Mouse (Mus musculus) heart, postnatal 0 days (tissue): ENCODE data around the gene Emc3.

ENCODE experiments used
- CTCF ChIP-seq: IDR thresholded peaks from 2 replicates; pipeline ENCODE4 v1.5.1; 2016; ENCODE audit warnings: antibody characterized with exemption, control low read depth, low read depth
- EP300 ChIP-seq: IDR thresholded peaks from 2 replicates; pipeline ENCODE4 v1.6.1; 2016; ENCODE audit warnings: antibody characterized with exemption, low read depth

- TF ChIP-seq CTCF, result no peak
- no peak for TF ChIP-seq EP300
These were observed 13.9 kb downstream of the Emc3 start for GRCm38 (mm10) chr6:113517434-113518080.
